ENCODE assay signal across 9 mouse cellular contexts in genomic region chr9:48646251-48646650, GRCm38 (mm10). TPM values are rescaled to one million over a fixed set of nuclear protein-coding genes. Genes with fewer than 3 reads are reported as not detected.
DNase-seq lines count a peak whose midpoint lies in the region; ATAC-seq and TF ChIP-seq lines count a peak whose summit lies in the region.
"Had no signal": no experiment of that assay in that cellular context is flagged by ENCODE, and none has a peak within 500 bp of the region (broad histone marks: within the 10 kb centered on the region; RNA-seq: fewer than 3 reads in every experiment).

No protein-coding gene starts in this region.

- peaks cover 61% of the 10 kb centered on the region for H3K27me3 ChIP-seq in E14TG2a.4 (ENCODE audit: insufficient read depth, low read length)
- H3K27me3 ChIP-seq in heart, adult 2 months (ENCODE audit: control insufficient read depth, insufficient read depth, low read length), result no peaks in the 10 kb centered on the region

- DNase-seq in adrenal gland, postnatal 10 days, result peak; percentile 78
- peak; percentile 90 for DNase-seq in embryo, embryonic 11 days
- DNase-seq in heart, adult 2 months, result peak; percentile 68 to 75
- DNase-seq in kidney, postnatal 25 days, result peak; percentile 75 to 81
- DNase-seq in lung, adult 2 months, result peak; percentile 67
- peak; percentile 49 for DNase-seq in thymus, postnatal 36 days

- no peaks in the 10 kb centered on the region for H3K79me2 ChIP-seq in heart, adult 2 months (replicated peaks; ENCODE audit: control insufficient read depth, insufficient read depth, low read length)

- peaks cover 12% of the 10 kb centered on the region for H3K9me3 ChIP-seq in E14TG2a.4 (ENCODE audit: low read length)
- H3K9me3 ChIP-seq: heart, embryonic 15.5 days had no signal

- intact Hi-C loops in heart, adult 2 months (cut with DNase I), result loop anchor here (1.0 to 10.0 kb wide), 6 partner anchors 61 to 409 kb away; partner anchors contain the start of genes Zbtb16 and Zw10

- TF ChIP-seq POLR2A in heart, adult 2 months (IDR thresholded peaks at IDR 0.05; ENCODE audit: insufficient read depth, low read depth, low read length), result no peak; the same call in 1 of the 2 replicates
- no peak for TF ChIP-seq POLR2A in lung, adult 2 months (IDR thresholded peaks at IDR 0.05; ENCODE audit: borderline replicate concordance, extremely low read depth, low read depth, low read length)

- peak; percentile 66 for ATAC-seq in neutrophil, adult 5-6 weeks (ENCODE audit: extremely low read depth, insufficient number of reproducible peaks, low FRiP score, poor library complexity, severe bottlenecking)

- TF ChIP-seq CTCF in E14TG2a.4 (conservative IDR thresholded peaks at IDR 0.05; ENCODE audit: low read length), result peak; percentile 85
- no peak; the same call in 1 of the 2 replicates for TF ChIP-seq CTCF in heart, adult 2 months (IDR thresholded peaks at IDR 0.05)
- TF ChIP-seq CTCF in lung, adult 2 months (IDR thresholded peaks at IDR 0.05; ENCODE audit: insufficient read depth, low read length), result peak; percentile 85

- peaks cover 30% of the 10 kb centered on the region for H3K4me1 ChIP-seq in E14TG2a.4 (replicated peaks; ENCODE audit: low read depth, low read length)
- peaks cover 26% of the 10 kb centered on the region for H3K4me1 ChIP-seq in heart, adult 2 months (ENCODE audit: control insufficient read depth, insufficient read depth, low read length)
- peaks cover 18% of the 10 kb centered on the region for H3K4me1 ChIP-seq in lung, adult 2 months (ENCODE audit: control insufficient read depth, insufficient read depth, low read length)

- H3K9ac ChIP-seq in heart, adult 2 months (ENCODE audit: low read depth, low read length), result peak overlapping the region; percentile 76
- H3K9ac ChIP-seq: heart, embryonic 15.5 days had no signal

- H3K36me3 ChIP-seq in E14TG2a.4 (ENCODE audit: insufficient read depth, low read length), result no peaks in the 10 kb centered on the region
- no peaks in the 10 kb centered on the region for H3K36me3 ChIP-seq in heart, adult 2 months (ENCODE audit: control insufficient read depth, insufficient read depth, low read length)
- H3K36me3 ChIP-seq: heart, embryonic 15.5 days had no signal

- H3K27ac ChIP-seq in heart, adult 2 months, result peak overlapping the region; percentile 26
- H3K27ac ChIP-seq: heart, embryonic 15.5 days had no signal

- no peak overlapping the region for H3K4me3 ChIP-seq in E14TG2a.4 (replicated peaks; ENCODE audit: low read length)
- no peak overlapping the region for H3K4me3 ChIP-seq in heart, adult 2 months
- no peak overlapping the region for H3K4me3 ChIP-seq in lung, adult 2 months (replicated peaks; ENCODE audit: extremely low read depth, low read depth, low read length)
- H3K4me3 ChIP-seq: heart, embryonic 15.5 days had no signal

- 18% methylated on average over 4 of the region's 4 CpGs for WGBS in heart, adult 2 months
- WGBS in lung, adult 2 months, result 19% methylated on average over 4 of the region's 4 CpGs

- peak; percentile 92 for TF ChIP-seq EP300 in heart, adult 2 months (IDR thresholded peaks at IDR 0.05; ENCODE audit: insufficient read depth, low read depth, low read length)

RNA-seq across cellular contexts. Expression of gene Nnmt, which starts 41.3 kb away (rescaled TPM):
- 10 to 100 TPM; 13.9 to 20.8 TPM for total RNA-seq in adrenal gland, postnatal 10 days (2021)
- total RNA-seq in heart, adult 2 months (2021), result 1 to 10 TPM; 4.1 to 4.3 TPM
- polyA plus RNA-seq in heart, adult 2 months (2012; rRNA removed), result 3.3 and 3.4 TPM in 2 replicates
- 5.1 and 5.5 TPM in 2 replicates for polyA plus RNA-seq in lung, adult 2 months (2012; rRNA removed)
- not detected in 2 replicates for total RNA-seq in neutrophil, adult 5-6 weeks (2017)
